Mouse (Mus musculus) heart, postnatal 10 days (tissue): ENCODE data around the gene Fam172a. TPM values are rescaled to one million over a fixed set of nuclear protein-coding genes. Genes with fewer than 3 reads are reported as not detected.

Experiments
- DNase-seq, 2 experiments: peaks; one replicate each; pipeline ENCODE4 v3.0.0; 2021
- intact Hi-C: fragments of 180-260 bp; cut with DNase I; formaldehyde crosslinking; loops from one replicate; pipeline ENCODE4 v1.15.1; 2025
- total RNA-seq, 2 experiments: library from RNA; stranded (reverse); gene quantifications; 2 replicates each; pipeline ENCODE4 v1.2.3; 2021

Gene Fam172a
- total RNA-seq, 2 experiments from 2014 or later = 20.0 to 20.2 TPM

GRCm38 (mm10) chr13:77959493-77960272 is 257.9 kb downstream of the Fam172a start:
- no peak for DNase-seq
- intact Hi-C loops = no loop called here

GRCm38 (mm10) chr13:77976248-77976647 is 274.4 kb downstream of the Fam172a start:
- no peak for DNase-seq
- intact Hi-C loops = no loop called here

GRCm38 (mm10) chr13:77977121-77977520 is 275.3 kb downstream of the Fam172a start:
- DNase-seq = no peak
- intact Hi-C loops = no loop called here

GRCm38 (mm10) chr13:77982105-77982851 is 280.4 kb downstream of the Fam172a start:
- peak; percentile 37 to 60 for DNase-seq
- intact Hi-C loops = loop anchor here (1.0 to 5.0 kb wide), 2 partner anchors 196 to 1045 kb away; no protein-coding TSS in a partner anchor

GRCm38 (mm10) chr13:77982852-77983202 is 281.0 kb downstream of the Fam172a start:
- DNase-seq = peak; percentile 4 to 9
- intact Hi-C loops = loop anchor here (1.0 to 5.0 kb wide), 2 partner anchors 195 to 1044 kb away; no protein-coding TSS in a partner anchor

GRCm38 (mm10) chr13:77991189-77991886 is 289.5 kb downstream of the Fam172a start:
- no peak for DNase-seq
- intact Hi-C loops = no loop called here

- intact Hi-C loops = no loop called here
- DNase-seq = no peak
Observed at GRCm38 (mm10) chr13:78004649-78005048, 302.8 kb downstream of the Fam172a start.

GRCm38 (mm10) chr13:78005344-78005743 is 303.5 kb downstream of the Fam172a start:
- intact Hi-C loops = no loop called here

GRCm38 (mm10) chr13:78010176-78010575 is 308.3 kb downstream of the Fam172a start:
- intact Hi-C loops = no loop called here
- no peak for DNase-seq

More at GRCm38 (mm10) chr13:78005344-78005743, 303.5 kb downstream of the Fam172a start:
- DNase-seq = no peak

GRCm38 (mm10) chr13:78024683-78025294 is 323.0 kb downstream of the Fam172a start, which contains the start of gene Pou5f2:
Gene Pou5f2 (plus strand): TSS chr13:78024902.
- intact Hi-C loops = no loop called here
- peak in 1 of 2 experiments; percentile 3 for DNase-seq

- no peak for DNase-seq
- intact Hi-C loops = no loop called here
Observed at GRCm38 (mm10) chr13:78032821-78033220, 331.0 kb downstream of the Fam172a start.

GRCm38 (mm10) chr13:78037203-78037602 is 335.4 kb downstream of the Fam172a start:
- intact Hi-C loops = no loop called here
- DNase-seq = no peak

GRCm38 (mm10) chr13:78043203-78043602 is 341.4 kb downstream of the Fam172a start:
- DNase-seq = no peak
- intact Hi-C loops = no loop called here

GRCm38 (mm10) chr13:78045116-78045515 is 343.3 kb downstream of the Fam172a start:
- intact Hi-C loops = no loop called here
- DNase-seq = no peak

GRCm38 (mm10) chr13:78087751-78088150 is 385.9 kb downstream of the Fam172a start:
- no peak for DNase-seq
- intact Hi-C loops = no loop called here

- intact Hi-C loops = no loop called here
- no peak for DNase-seq
Observed at GRCm38 (mm10) chr13:78090701-78091100, 388.9 kb downstream of the Fam172a start.

GRCm38 (mm10) chr13:78091949-78092348 is 390.1 kb downstream of the Fam172a start:
- intact Hi-C loops = no loop called here
- no peak for DNase-seq

- intact Hi-C loops = no loop called here
- DNase-seq = no peak
Observed at GRCm38 (mm10) chr13:78094352-78094751, 392.5 kb downstream of the Fam172a start.

- no peak for DNase-seq
- intact Hi-C loops = no loop called here
Observed at GRCm38 (mm10) chr13:78095071-78095973, 393.5 kb downstream of the Fam172a start.
